Mouse (Mus musculus): Measurements from ENCODE around the gene Tcf21. TPM values are rescaled to one million over a fixed set of nuclear protein-coding genes. Genes with fewer than 3 reads are reported as not detected.

The Tcf21 gene
- total and polyA plus RNA-seq, 2 experiments from 2014 or later = 0.47 to 0.89 TPM

DNA sequence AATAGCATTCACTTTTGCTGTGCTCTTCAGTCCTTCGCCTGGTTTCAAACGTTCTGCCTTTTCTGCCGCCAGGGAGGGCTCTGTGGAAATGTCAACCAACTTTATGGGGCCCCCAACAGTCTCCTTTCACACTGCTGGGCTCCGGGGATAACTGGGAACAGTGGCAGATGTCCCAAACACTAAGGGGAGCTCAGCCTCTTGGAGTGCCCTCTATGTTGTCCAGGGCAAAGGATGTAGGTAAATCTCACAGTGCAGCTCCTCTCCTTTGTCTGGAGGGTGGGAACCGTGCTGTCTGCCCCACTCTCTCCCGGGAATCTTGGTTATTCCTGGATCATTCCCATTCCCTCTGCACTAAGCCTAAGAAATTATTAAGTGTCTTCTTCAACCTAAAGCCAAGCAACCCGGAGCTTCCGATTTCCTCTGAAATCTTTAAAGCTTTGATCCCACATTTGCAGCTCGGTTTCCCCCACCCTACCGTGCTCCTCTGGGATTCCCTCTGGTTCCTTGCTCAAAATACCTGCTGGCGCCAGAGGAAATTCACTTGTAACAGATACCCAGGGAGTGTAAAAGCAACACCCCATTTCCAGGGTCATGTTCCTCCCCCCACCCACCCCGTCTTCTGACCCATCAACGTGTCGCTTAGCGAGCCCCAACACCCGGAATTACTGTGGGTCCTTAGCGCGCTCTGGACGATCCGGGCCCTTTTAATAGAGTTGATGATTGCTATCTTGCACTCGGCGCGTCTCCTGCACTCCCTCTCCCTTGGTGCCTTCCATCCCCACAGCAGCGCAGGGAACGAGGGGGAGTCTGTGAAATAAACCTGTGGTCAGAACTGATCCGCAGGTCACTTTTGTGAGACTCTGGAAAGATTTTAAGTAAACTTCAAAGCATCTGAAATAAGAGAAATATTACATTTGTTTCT, 23.7 kb upstream of the Tcf21 start:
- no peak overlapping the region for H3K27ac ChIP-seq
- under 1% methylated on average over 26 of the region's 26 CpGs for WGBS
- no peak overlapping the region for H3K9ac ChIP-seq (replicated peaks; ENCODE audit: low read length)
- H3K36me3 ChIP-seq (ENCODE audit: insufficient read depth, low read length) = no peaks in the 10 kb centered on the region
- no peaks in the 10 kb centered on the region for H3K9me3 ChIP-seq (ENCODE audit: low read length)
- TF ChIP-seq CTCF (IDR thresholded peaks at IDR 0.05; ENCODE audit: low read depth) = no peak
- peaks cover 75% of the 10 kb centered on the region for H3K27me3 ChIP-seq (ENCODE audit: insufficient read depth, low read length)
- DNase-seq (ENCODE audit: low spot score) (no peak), ATAC-seq (0 out of 2 replicates have a peak, but pooled peaks have one; percentile 38)
- H3K4me1 ChIP-seq (ENCODE audit: insufficient read depth, low read length) = no peaks in the 10 kb centered on the region
- H3K4me3 ChIP-seq (ENCODE audit: low read length) = no peak overlapping the region
- no peak overlapping the region for H3K4me2 ChIP-seq (ENCODE audit: low read depth, low read length)

DNA sequence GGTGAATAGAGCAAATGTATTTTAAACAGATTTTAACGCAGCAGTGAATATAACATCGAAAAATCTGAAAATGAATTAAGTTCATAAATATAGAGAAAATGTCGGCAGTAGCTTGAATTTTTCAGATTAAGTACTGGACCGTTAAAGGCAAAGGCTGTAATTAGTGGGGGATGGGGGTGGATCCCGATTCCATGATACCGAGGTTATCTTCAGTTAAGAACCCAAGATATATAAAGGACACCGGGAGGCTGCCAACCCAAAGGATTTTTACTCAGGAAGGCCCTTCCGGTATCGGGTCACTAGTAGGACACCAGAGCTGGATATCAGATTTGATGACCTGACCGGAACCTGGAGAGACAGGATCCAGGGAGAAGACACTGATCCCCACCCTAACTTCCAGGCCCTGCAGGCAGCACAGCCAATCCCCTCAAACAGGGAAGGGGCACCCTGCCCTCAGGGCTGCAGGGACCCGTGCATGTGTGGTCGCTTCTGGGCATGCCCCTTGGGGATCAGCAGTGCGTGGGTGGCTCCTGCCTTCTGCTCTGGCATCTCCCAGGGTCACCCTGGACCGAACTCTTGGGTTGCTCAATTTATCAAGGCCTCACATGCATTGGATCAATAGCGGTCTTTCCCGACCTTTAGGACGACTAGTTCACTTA, 22.9 kb upstream of the Tcf21 start:
- H3K27ac ChIP-seq = no peak overlapping the region
- WGBS = 5% methylated on average over 17 of the region's 17 CpGs
- DNase-seq (ENCODE audit: low spot score) (no peak), ATAC-seq (0 out of 2 replicates have a peak, but pooled peaks have one; percentile 18)
- H3K4me3 ChIP-seq (ENCODE audit: low read length) = no peak overlapping the region
- no peak for TF ChIP-seq CTCF (IDR thresholded peaks at IDR 0.05; ENCODE audit: low read depth)
- H3K4me2 ChIP-seq (ENCODE audit: low read depth, low read length) = no peak overlapping the region
- H3K4me1 ChIP-seq (ENCODE audit: insufficient read depth, low read length) = no peaks in the 10 kb centered on the region
- no peaks in the 10 kb centered on the region for H3K36me3 ChIP-seq (ENCODE audit: insufficient read depth, low read length)
- no peak overlapping the region for H3K9ac ChIP-seq (replicated peaks; ENCODE audit: low read length)
- H3K9me3 ChIP-seq (ENCODE audit: low read length) = no peaks in the 10 kb centered on the region
- peaks cover 78% of the 10 kb centered on the region for H3K27me3 ChIP-seq (ENCODE audit: insufficient read depth, low read length)

DNA sequence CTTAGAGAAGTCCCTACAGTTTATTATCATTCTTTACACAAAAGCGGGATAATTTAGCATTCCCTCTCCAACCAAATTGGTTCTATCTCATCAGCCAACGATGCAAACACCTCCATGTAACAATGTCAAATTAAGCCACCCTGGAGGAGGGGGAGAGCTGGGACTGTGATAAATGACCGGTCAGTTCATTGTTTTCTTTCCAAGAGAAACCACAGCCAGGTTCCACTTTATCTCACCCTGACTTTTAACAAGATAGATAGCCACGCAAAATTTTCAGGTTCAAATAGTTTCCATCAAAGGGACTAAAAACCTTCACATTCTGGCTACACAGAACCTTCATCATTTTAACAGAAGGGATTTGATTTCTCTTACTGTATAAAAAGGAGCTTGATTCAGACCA, 22.1 kb upstream of the Tcf21 start:
- no peaks in the 10 kb centered on the region for H3K9me3 ChIP-seq (ENCODE audit: low read length)
- no peak overlapping the region for H3K4me2 ChIP-seq (ENCODE audit: low read depth, low read length)
- peaks cover 76% of the 10 kb centered on the region for H3K27me3 ChIP-seq (ENCODE audit: insufficient read depth, low read length)
- ATAC-seq (no peak), DNase-seq (ENCODE audit: low spot score) (no peak)
- no peak overlapping the region for H3K9ac ChIP-seq (replicated peaks; ENCODE audit: low read length)
- no peaks in the 10 kb centered on the region for H3K4me1 ChIP-seq (ENCODE audit: insufficient read depth, low read length)
- no peak overlapping the region for H3K27ac ChIP-seq
- no peak overlapping the region for H3K4me3 ChIP-seq (ENCODE audit: low read length)
- 4% methylated on average over 4 of the region's 4 CpGs for WGBS
- no peak for TF ChIP-seq CTCF (IDR thresholded peaks at IDR 0.05; ENCODE audit: low read depth)
- no peaks in the 10 kb centered on the region for H3K36me3 ChIP-seq (ENCODE audit: insufficient read depth, low read length)

DNA sequence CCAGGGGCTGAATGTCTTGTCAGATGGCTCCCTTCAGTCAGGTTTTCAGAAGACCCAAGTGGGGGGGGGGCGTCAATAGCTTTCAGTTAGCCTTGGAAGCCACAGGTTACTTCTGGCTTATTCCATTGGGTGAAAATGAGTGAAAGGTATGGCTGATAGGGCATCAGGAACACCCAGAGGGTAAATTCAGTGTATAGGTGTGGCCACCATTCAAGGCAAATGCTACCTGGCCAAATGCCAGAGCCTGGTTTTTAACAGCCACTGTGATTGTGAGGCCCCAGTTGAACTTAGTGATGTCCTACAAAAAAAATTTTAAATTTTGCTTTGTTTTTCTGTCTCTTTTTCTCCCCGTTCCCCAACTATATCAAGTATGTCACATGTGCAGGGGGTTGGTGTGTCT, 6.3 kb upstream of the Tcf21 start:
- Histone ChIP-seq H3K9ac (replicated peaks; ENCODE audit: low read length) (no peak overlapping the region), H3K4me2 (ENCODE audit: low read depth, low read length) (no peak overlapping the region), H3K27me3 (ENCODE audit: insufficient read depth, low read length) (peaks cover 22% of the 10 kb centered on the region), H3K27ac (no peak overlapping the region), H3K36me3 (ENCODE audit: insufficient read depth, low read length) (no peaks in the 10 kb centered on the region), H3K9me3 (ENCODE audit: low read length) (no peaks in the 10 kb centered on the region), H3K4me3 (ENCODE audit: low read length) (no peak overlapping the region), H3K4me1 (ENCODE audit: insufficient read depth, low read length) (no peaks in the 10 kb centered on the region)
- 92% methylated on average over 2 of the region's 2 CpGs for WGBS
- DNase-seq (ENCODE audit: low spot score) (no peak), ATAC-seq (no peak)
- no peak for TF ChIP-seq CTCF (IDR thresholded peaks at IDR 0.05; ENCODE audit: low read depth)

- Histone ChIP-seq H3K4me1 (ENCODE audit: insufficient read depth, low read length) (no peaks in the 10 kb centered on the region), H3K9ac (replicated peaks; ENCODE audit: low read length) (no peak overlapping the region), H3K36me3 (ENCODE audit: insufficient read depth, low read length) (no peaks in the 10 kb centered on the region), H3K9me3 (ENCODE audit: low read length) (no peaks in the 10 kb centered on the region), H3K27ac (no peak overlapping the region), H3K27me3 (ENCODE audit: insufficient read depth, low read length) (peaks cover 50% of the 10 kb centered on the region), H3K4me2 (ENCODE audit: low read depth, low read length) (no peak overlapping the region), H3K4me3 (ENCODE audit: low read length) (no peak overlapping the region)
- no peak for ATAC-seq
- TF ChIP-seq CTCF (IDR thresholded peaks at IDR 0.05; ENCODE audit: low read depth) = no peak
- WGBS = 13% methylated on average over 6 of the region's 6 CpGs
- DNase-seq (ENCODE audit: low spot score) = no peak
Measured at GRCm38 (mm10) chr10:22822896-22823295, 2.9 kb upstream of the Tcf21 start.

DNA sequence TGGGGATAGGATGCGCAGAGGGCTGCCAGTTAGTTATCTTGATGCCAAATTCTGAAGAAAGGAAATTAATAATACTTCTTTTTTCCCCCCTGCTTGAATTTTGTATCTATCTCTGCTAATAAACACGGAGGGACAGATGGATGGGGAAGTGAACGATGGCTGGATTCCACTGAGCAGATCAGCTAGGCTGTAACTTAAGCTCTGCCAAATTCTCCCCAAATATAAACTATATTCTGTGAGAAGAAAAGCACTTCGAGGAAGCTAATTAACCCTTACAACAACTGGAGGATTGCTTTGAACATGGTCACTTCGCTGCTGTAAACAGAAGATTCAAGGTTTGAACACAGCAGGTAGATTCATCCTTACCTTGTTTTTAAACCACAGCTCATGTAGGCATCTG, 2.5 kb upstream of the Tcf21 start:
- H3K9me3 ChIP-seq (ENCODE audit: low read length) = no peaks in the 10 kb centered on the region
- H3K36me3 ChIP-seq (ENCODE audit: insufficient read depth, low read length) = no peaks in the 10 kb centered on the region
- ATAC-seq = no peak
- H3K4me3 ChIP-seq (ENCODE audit: low read length) = no peak overlapping the region
- no peak overlapping the region for H3K4me2 ChIP-seq (ENCODE audit: low read depth, low read length)
- 15% methylated on average over 5 of the region's 5 CpGs for WGBS
- no peaks in the 10 kb centered on the region for H3K4me1 ChIP-seq (ENCODE audit: insufficient read depth, low read length)
- H3K27ac ChIP-seq = no peak overlapping the region
- no peak overlapping the region for H3K9ac ChIP-seq (replicated peaks; ENCODE audit: low read length)
- TF ChIP-seq CTCF (IDR thresholded peaks at IDR 0.05; ENCODE audit: low read depth) = no peak
- peaks cover 54% of the 10 kb centered on the region for H3K27me3 ChIP-seq (ENCODE audit: insufficient read depth, low read length)
- DNase-seq (ENCODE audit: low spot score) = no peak

All from hindbrain, postnatal 0 days (tissue).